8 mouse cellular contexts compared by ENCODE assay signal in genomic region chr11:11685853-11686395, GRCm38 (mm10). TPM values are rescaled to one million over a fixed set of nuclear protein-coding genes. Genes with fewer than 3 reads are reported as not detected.
DNase-seq lines count a peak whose midpoint lies in the region; ATAC-seq and TF ChIP-seq lines count a peak whose summit lies in the region.

No protein-coding gene starts in this region.

- peaks cover 44% of the 10 kb centered on the region for H3K27me3 ChIP-seq in intestine, embryonic 16.5 days (replicated peaks; ENCODE audit: control insufficient read depth, insufficient read depth, low read length)
- H3K27me3 ChIP-seq in liver, adult 2 months (ENCODE audit: control insufficient read depth, insufficient read depth, low read length): peaks cover 14% of the 10 kb centered on the region
- peaks cover 32% of the 10 kb centered on the region for H3K27me3 ChIP-seq in midbrain, postnatal 0 days (ENCODE audit: insufficient read depth, low read length)

- H3K79me2 ChIP-seq in liver, adult 2 months (ENCODE audit: control insufficient read depth, insufficient read depth, low read length): no peaks in the 10 kb centered on the region

- no peak for TF ChIP-seq POLR2A in liver, adult 2 months (IDR thresholded peaks at IDR 0.05; ENCODE audit: extremely low read depth, insufficient read depth, low read length)

- WGBS in intestine, embryonic 16.5 days: under 1% methylated on average over 62 of the region's 66 CpGs
- 1% methylated on average over 66 of the region's 66 CpGs for WGBS in liver, adult 2 months
- under 1% methylated on average over 64 of the region's 66 CpGs for WGBS in midbrain, postnatal 0 days

- H3K9ac ChIP-seq in intestine, embryonic 16.5 days (ENCODE audit: low read depth, low read length): peak overlapping the region; percentile 58
- peak overlapping the region; percentile 69 for H3K9ac ChIP-seq in liver, adult 2 months (ENCODE audit: low read depth, low read length)
- H3K9ac ChIP-seq in midbrain, postnatal 0 days (replicated peaks; ENCODE audit: low read length, poor library complexity, severe bottlenecking): peak overlapping the region; percentile 19; the same call in 1 of the 2 replicates

- H3K4me2 ChIP-seq in intestine, embryonic 16.5 days (ENCODE audit: low read depth, low read length): peak overlapping the region; percentile 99
- peak overlapping the region; percentile 99 for H3K4me2 ChIP-seq in midbrain, postnatal 0 days (ENCODE audit: low read depth, low read length, poor library complexity, severe bottlenecking)

- H3K27ac ChIP-seq in intestine, embryonic 16.5 days (ENCODE audit: low read length): no peak overlapping the region
- peak overlapping the region; percentile 60 for H3K27ac ChIP-seq in liver, adult 2 months (replicated peaks; ENCODE audit: insufficient read depth, low read depth, low read length)
- H3K27ac ChIP-seq in midbrain, postnatal 0 days (ENCODE audit: low read depth, low read length): no peak overlapping the region

- peak; percentile 79 for DNase-seq in T-cell, adult 2 months (ENCODE audit: low spot score)
- DNase-seq in embryo, embryonic 11.5 days (ENCODE audit: low read depth, low spot score): peak; percentile 17
- DNase-seq in heart, adult 11 months: peak; percentile 98
- DNase-seq in liver, adult 2 months (ENCODE audit: extremely low read depth, low read depth, low spot score): peak; percentile 22
- peak; percentile 22 for DNase-seq in midbrain, postnatal 0 days (ENCODE audit: low spot score)
- DNase-seq in spleen, postnatal 10 days (ENCODE audit: low spot score in 2 of 2): peak; percentile 87 to 93
- no peak for DNase-seq in cerebellum, adult 8-10 months

- peak overlapping the region; percentile 71 for H3K4me3 ChIP-seq in intestine, embryonic 16.5 days (ENCODE audit: low read length)
- H3K4me3 ChIP-seq in liver, adult 2 months (ENCODE audit: insufficient read depth, low read depth, low read length): peak overlapping the region; percentile 62
- H3K4me3 ChIP-seq in midbrain, postnatal 0 days (ENCODE audit: low read depth, low read length): peak overlapping the region; percentile 58

- no peaks in the 10 kb centered on the region for H3K9me3 ChIP-seq in intestine, embryonic 16.5 days (ENCODE audit: control insufficient read depth, low read length)
- no peaks in the 10 kb centered on the region for H3K9me3 ChIP-seq in midbrain, postnatal 0 days (ENCODE audit: low read length)

- H3K4me1 ChIP-seq in intestine, embryonic 16.5 days (ENCODE audit: control insufficient read depth, insufficient read depth, low read length): peaks cover 9% of the 10 kb centered on the region; the same call in 1 of the 2 replicates
- no peaks in the 10 kb centered on the region for H3K4me1 ChIP-seq in liver, adult 2 months (ENCODE audit: control insufficient read depth, insufficient read depth, low read length)
- 0 out of 2 replicates have a peak, but pooled peaks cover 4% of the 10 kb centered on the region for H3K4me1 ChIP-seq in midbrain, postnatal 0 days (ENCODE audit: insufficient read depth, low read length)

- TF ChIP-seq CTCF in liver, adult 2 months (IDR thresholded peaks at IDR 0.05; ENCODE audit: low read depth, low read length): no peak
- no peak for TF ChIP-seq CTCF in midbrain, postnatal 0 days (IDR thresholded peaks at IDR 0.05)

- no peaks in the 10 kb centered on the region for H3K36me3 ChIP-seq in intestine, embryonic 16.5 days (ENCODE audit: control insufficient read depth, insufficient read depth, low read length)
- no peaks in the 10 kb centered on the region for H3K36me3 ChIP-seq in liver, adult 2 months (ENCODE audit: control insufficient read depth, insufficient read depth, low read length)
- no peaks in the 10 kb centered on the region for H3K36me3 ChIP-seq in midbrain, postnatal 0 days (ENCODE audit: insufficient read depth, low read length)

- peak; percentile 80 for ATAC-seq in intestine, embryonic 16.5 days
- ATAC-seq in midbrain, postnatal 0 days (ENCODE audit: low FRiP score): peak; percentile 71

RNA-seq across cellular contexts. Expression of gene Ikzf1, which starts 1.1 kb away (rescaled TPM):
- polyA plus RNA-seq in intestine, embryonic 16.5 days (2015; fragmentation: Nextera tagmentation; extraction: Ambion mirVana): 1.5 and 1.9 TPM in 2 replicates
- total RNA-seq in liver, adult 2 months (2014; rRNA removed): 1.2 and 1.9 TPM in 2 replicates
- polyA plus RNA-seq in liver, adult 2 months (2012; rRNA removed): 3.3 and 3.5 TPM in 2 replicates
- 3.9 and 4.5 TPM in 2 replicates for total RNA-seq in midbrain, postnatal 0 days (2014; rRNA removed)
- 1.2 and 1.5 TPM in 2 replicates for polyA plus RNA-seq in midbrain, postnatal 0 days (2015; fragmentation: Nextera tagmentation; extraction: Ambion mirVana)

RNA-seq across cellular contexts. Expression of gene 4930512M02Rik, which starts 58.3 kb away (rescaled TPM):
- polyA plus RNA-seq in intestine, embryonic 16.5 days (2015; fragmentation: Nextera tagmentation; extraction: Ambion mirVana): not detected in 2 replicates
- not detected in 2 replicates for total RNA-seq in liver, adult 2 months (2014; rRNA removed)
- polyA plus RNA-seq in liver, adult 2 months (2012; rRNA removed): not detected in 2 replicates
- not detected in 2 replicates for total RNA-seq in midbrain, postnatal 0 days (2014; rRNA removed)
- polyA plus RNA-seq in midbrain, postnatal 0 days (2015; fragmentation: Nextera tagmentation; extraction: Ambion mirVana): not detected in 2 replicates

Comparison
In these comparisons a context has a peak if more than half of its experiments do, and no peak if none do; other contexts are left out.
1. H3K9ac ChIP-seq: peak in every context shown above with its lines; median percentile 69 in liver, adult 2 months; 58 in intestine, embryonic 16.5 days; 19 in midbrain, postnatal 0 days.